Mouse (Mus musculus): ENCODE data around the gene Rnaseh2c. TPM values are rescaled to one million over a fixed set of nuclear protein-coding genes. Genes with fewer than 3 reads are reported as not detected.
A peak's percentile ranks its signal among the peaks of the same experiment; 100 is the strongest.

The Rnaseh2c gene
- total RNA-seq, 2 experiments from 2014 or later, result 80.2 to 88.0 TPM

GRCm38 (mm10) chr19:5636571-5637041 is 34.9 kb downstream of the Rnaseh2c start:
- no peak for DNase-seq

GRCm38 (mm10) chr19:5637069-5638047 is 35.7 kb downstream of the Rnaseh2c start, which contains the start of gene Rela:
TSS of gene Rela (plus strand) at chr19:5637483.
- peak; percentile 85 to 89 for DNase-seq

DNA sequence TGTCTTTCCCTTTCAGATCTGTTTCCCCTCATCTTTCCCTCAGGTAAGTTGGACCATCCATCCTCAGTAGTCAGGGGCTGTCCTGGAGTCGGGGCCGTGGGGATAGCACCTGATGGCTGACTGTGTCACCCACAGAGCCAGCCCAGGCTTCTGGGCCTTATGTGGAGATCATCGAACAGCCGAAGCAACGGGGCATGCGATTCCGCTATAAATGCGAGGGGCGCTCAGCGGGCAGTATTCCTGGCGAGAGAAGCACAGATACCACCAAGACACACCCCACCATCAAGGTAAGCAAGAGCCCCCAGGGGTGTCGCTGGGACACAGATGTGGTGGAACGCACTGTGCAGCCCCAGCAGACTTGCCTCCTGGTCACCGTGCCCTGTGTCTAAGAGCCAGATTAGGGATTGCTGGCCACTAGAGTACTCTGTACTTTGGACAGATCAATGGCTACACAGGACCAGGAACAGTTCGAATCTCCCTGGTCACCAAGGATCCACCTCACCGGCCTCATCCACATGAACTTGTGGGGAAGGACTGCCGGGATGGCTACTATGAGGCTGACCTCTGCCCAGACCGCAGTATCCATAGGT is 36.8 kb downstream of the Rnaseh2c start:
- DNase-seq, result no peak

- no peak for DNase-seq
Measured at GRCm38 (mm10) chr19:5640339-5640738, 38.7 kb downstream of the Rnaseh2c start.

DNA sequence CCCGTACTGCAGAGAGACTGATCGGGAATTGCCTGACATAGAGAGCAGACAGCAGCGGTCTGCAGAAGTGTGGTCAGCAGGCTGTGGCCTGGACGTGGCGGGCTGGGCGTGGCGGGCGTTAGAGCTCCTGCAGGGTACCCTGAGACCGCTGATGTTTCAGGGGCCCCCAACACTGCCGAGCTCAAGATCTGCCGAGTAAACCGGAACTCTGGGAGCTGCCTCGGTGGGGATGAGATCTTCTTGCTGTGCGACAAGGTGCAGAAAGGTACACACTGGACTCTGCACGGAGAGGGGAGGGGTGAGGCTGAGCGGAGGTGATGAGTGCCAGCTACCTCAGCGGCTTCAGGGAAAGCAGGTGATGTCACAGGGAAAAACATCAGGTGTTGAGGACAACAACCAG is 39.3 kb downstream of the Rnaseh2c start:
- DNase-seq, result no peak

- DNase-seq, result no peak
Measured at GRCm38 (mm10) chr19:5641641-5642040, 40.0 kb downstream of the Rnaseh2c start.

DNA sequence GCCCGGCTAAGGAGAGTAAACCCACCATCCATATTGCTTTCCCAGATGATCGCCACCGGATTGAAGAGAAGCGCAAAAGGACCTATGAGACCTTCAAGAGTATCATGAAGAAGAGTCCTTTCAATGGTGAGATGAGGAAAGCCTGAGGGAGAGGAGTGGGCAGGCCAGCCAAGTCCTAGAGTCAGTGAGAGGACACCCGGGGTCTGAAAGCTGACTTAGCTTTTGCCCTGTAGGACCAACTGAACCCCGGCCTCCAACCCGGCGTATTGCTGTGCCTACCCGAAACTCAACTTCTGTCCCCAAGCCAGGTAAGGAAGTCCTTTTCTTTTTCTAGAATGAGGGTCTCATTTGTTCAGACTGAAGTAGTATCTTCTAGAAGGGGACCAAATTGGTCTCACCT is 43.6 kb downstream of the Rnaseh2c start:
- DNase-seq, result no peak

- DNase-seq, result no peak
Measured at GRCm38 (mm10) chr19:5646731-5647330, 45.2 kb downstream of the Rnaseh2c start.

DNA sequence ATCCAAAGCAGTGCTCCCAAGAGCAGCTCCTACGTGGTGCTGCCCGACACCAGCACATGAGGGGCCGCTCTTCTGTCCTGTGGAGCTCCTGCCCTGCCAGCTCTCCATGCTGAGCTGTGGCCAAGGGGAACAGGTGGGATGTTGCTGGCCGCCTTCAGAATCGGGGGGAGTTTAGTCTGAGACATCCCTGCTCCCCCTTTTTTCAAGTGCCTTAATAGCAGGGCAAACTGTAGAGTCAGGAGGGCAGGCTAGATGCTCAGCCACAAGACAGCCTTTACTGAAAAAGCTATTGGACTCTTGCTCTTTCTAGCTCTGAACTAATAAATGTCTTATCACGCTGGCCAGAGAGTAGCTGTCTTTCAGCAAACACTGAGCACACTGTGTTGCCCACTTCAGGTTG is 46.1 kb downstream of the Rnaseh2c start:
- DNase-seq, result no peak

- DNase-seq, result peak; percentile 79 to 80
Measured at GRCm38 (mm10) chr19:5648401-5649297, 47.0 kb downstream of the Rnaseh2c start.

- no peak for DNase-seq
Measured at GRCm38 (mm10) chr19:5649298-5649741, 47.6 kb downstream of the Rnaseh2c start.

GRCm38 (mm10) chr19:5651502-5652274 is 50.0 kb downstream of the Rnaseh2c start:
- DNase-seq, result no peak

DNA sequence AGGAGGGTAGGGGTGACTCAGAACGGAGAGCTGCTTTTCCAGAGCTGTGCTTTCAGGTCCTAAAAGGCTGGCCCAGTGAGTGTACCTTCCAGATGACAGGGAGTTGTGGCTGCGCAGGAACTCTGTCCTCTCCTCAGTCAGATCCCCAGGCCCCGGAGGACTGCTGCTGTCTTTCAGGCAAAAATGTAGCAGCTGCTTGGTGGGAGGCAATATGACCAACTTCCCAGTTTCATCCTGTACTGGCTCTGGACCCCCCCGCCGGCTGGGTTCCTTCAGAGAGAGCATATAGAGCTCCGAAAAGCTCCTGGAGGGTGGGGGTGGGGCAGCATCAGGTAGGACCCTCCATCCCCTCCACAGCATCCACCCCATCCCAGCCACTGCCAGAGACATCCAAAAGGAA is 50.9 kb downstream of the Rnaseh2c start:
- no peak for DNase-seq

- no peak for DNase-seq
Measured at GRCm38 (mm10) chr19:5653969-5654719, 52.5 kb downstream of the Rnaseh2c start.

GRCm38 (mm10) chr19:5654720-5655298 is 53.1 kb downstream of the Rnaseh2c start:
- no peak for DNase-seq

All from layer of hippocampus, postnatal 36 days (tissue).